Mouse (Mus musculus) CH12.LX (cell line): ENCODE data around the gene Gapdh. TPM values are rescaled to one million over a fixed set of nuclear protein-coding genes. Genes with fewer than 3 reads are reported as not detected.

Experiments
- DNase-seq: peaks from one replicate; pipeline ENCODE4 v3.0.0-alpha.2; 2013; ENCODE audit errors: extremely low read depth
- H3K27ac ChIP-seq: 2 replicates; pipeline ENCODE4 v1.5.1; 2012; ENCODE audit warnings: low read depth, mild to moderate bottlenecking, control low read depth, moderate library complexity; ENCODE audit not compliant: insufficient read depth
- H3K27me3 ChIP-seq: replicated peaks from 2 replicates; pipeline ENCODE3; 2012; ENCODE audit warnings: inconsistent platforms
- H3K36me3 ChIP-seq, 2 experiments: replicated peaks in 1 of 2; 2 replicates each; pipeline versions ENCODE3 to v1.6.1; 2012; ENCODE audit warnings: inconsistent platforms in 1 of 2, low read length in 1 of 2, mild to moderate bottlenecking in 1 of 2, mixed read lengths in 1 of 2, moderate library complexity in 1 of 2; ENCODE audit not compliant: control insufficient read depth in 1 of 2, insufficient read depth in 1 of 2
- H3K4me1 ChIP-seq, 2 experiments: 2 replicates each; pipeline ENCODE4 v1.6.1; 2012; ENCODE audit warnings: inconsistent platforms in 1 of 2, moderate library complexity in 1 of 2; ENCODE audit not compliant: insufficient read depth in 2 of 2, control insufficient read depth in 1 of 2
- H3K4me2 ChIP-seq: 2 replicates; pipeline ENCODE4 v1.6.1; 2012; ENCODE audit warnings: low read depth, mild to moderate bottlenecking, control low read depth; ENCODE audit not compliant: poor library complexity, insufficient read depth, severe bottlenecking
- H3K4me3 ChIP-seq, 3 experiments: fragments of 150-350 bp in 1 of 3; sonication (generic) in 1 of 3; replicated peaks in 1 of 3; 2 replicates each; pipeline versions ENCODE3 to v1.5.1; 2011 to 2012; ENCODE audit warnings: low read depth in 2 of 3, low read length in 2 of 3, mild to moderate bottlenecking in 2 of 3, moderate library complexity in 2 of 3, control low read depth in 1 of 3, improper control_type of control experiment in 1 of 3, inconsistent platforms in 1 of 3, mixed read lengths in 1 of 3; ENCODE audit not compliant: poor library complexity in 1 of 3
- H3K79me2 ChIP-seq: replicated peaks from 2 replicates; pipeline ENCODE4 v1.6.1; 2012; ENCODE audit warnings: mild to moderate bottlenecking, moderate library complexity; ENCODE audit not compliant: control insufficient read depth, poor library complexity, insufficient read depth, severe bottlenecking; ENCODE audit errors: extremely low read depth
- H3K9ac ChIP-seq: 2 replicates; pipeline ENCODE4 v1.6.1; 2012; ENCODE audit warnings: low read depth, mild to moderate bottlenecking, control low read depth, moderate library complexity; ENCODE audit not compliant: insufficient read depth
- H3K9me3 ChIP-seq: replicated peaks from 2 replicates; pipeline ENCODE3; 2012; ENCODE audit warnings: low read length, inconsistent platforms, mixed read lengths
- BHLHE40 ChIP-seq: IDR thresholded peaks from 2 replicates; pipeline ENCODE4 v1.6.1; 2011; ENCODE audit warnings: mild to moderate bottlenecking, low read depth, low read length, improper control_type of control experiment
- CHD1 ChIP-seq: IDR thresholded peaks from 2 replicates; pipeline ENCODE4 v1.6.1; 2012; ENCODE audit warnings: low read depth, low read length, improper control_type of control experiment, inconsistent platforms
- CHD2 ChIP-seq: IDR thresholded peaks from 2 replicates; pipeline ENCODE4 v1.6.1; 2011; ENCODE audit warnings: low read length, improper control_type of control experiment
- CTCF ChIP-seq, 2 experiments: IDR thresholded peaks in 1 of 2; conservative IDR thresholded peaks in 1 of 2; 2 replicates each; pipeline ENCODE4 v1.5.1; 2011 to 2012; ENCODE audit warnings: low read depth in 2 of 2, low read length in 2 of 2, improper control_type of control experiment in 1 of 2, inconsistent platforms in 1 of 2, mild to moderate bottlenecking in 1 of 2, moderate library complexity in 1 of 2
- E2F4 ChIP-seq: IDR thresholded peaks from 2 replicates; pipeline ENCODE4 v1.6.1; 2011; ENCODE audit warnings: low read depth, low read length, improper control_type of control experiment; ENCODE audit not compliant: insufficient replicate concordance
- ELF1 ChIP-seq: IDR thresholded peaks from 2 replicates; pipeline ENCODE4 v1.6.1; 2014; ENCODE audit warnings: low read depth, mild to moderate bottlenecking, inconsistent platforms, low read length, improper control_type of control experiment
- EP300 ChIP-seq: IDR thresholded peaks from 2 replicates; pipeline ENCODE4 v1.6.1; 2011; ENCODE audit warnings: low read length, improper control_type of control experiment
- ETS1 ChIP-seq: conservative IDR thresholded peaks from 2 replicates; pipeline ENCODE4 v1.6.1; 2012; ENCODE audit warnings: low read depth, mild to moderate bottlenecking, inconsistent platforms, low read length, improper control_type of control experiment, moderate library complexity
- GABPA ChIP-seq: IDR thresholded peaks from 2 replicates; pipeline ENCODE4 v1.6.1; 2012; ENCODE audit warnings: low read depth, low read length, improper control_type of control experiment, inconsistent platforms; ENCODE audit not compliant: insufficient replicate concordance
- IRF4 ChIP-seq: IDR thresholded peaks from 2 replicates; pipeline ENCODE4 v1.6.1; 2014; ENCODE audit warnings: low read depth, mild to moderate bottlenecking, inconsistent platforms, low read length, improper control_type of control experiment
- JUN ChIP-seq: IDR thresholded peaks from 2 replicates; pipeline ENCODE4 v1.6.1; 2011; ENCODE audit warnings: low read depth, mild to moderate bottlenecking, low read length, improper control_type of control experiment, moderate library complexity; ENCODE audit not compliant: insufficient read depth
- JUND ChIP-seq: conservative IDR thresholded peaks from 2 replicates; pipeline ENCODE4 v1.6.1; 2011; ENCODE audit warnings: low read depth, low read length, improper control_type of control experiment
- KAT2A ChIP-seq: IDR thresholded peaks from 2 replicates; pipeline ENCODE4 v1.6.1; 2012; ENCODE audit warnings: low read length, improper control_type of control experiment, inconsistent platforms; ENCODE audit not compliant: insufficient replicate concordance
- MAFK ChIP-seq: IDR thresholded peaks from 2 replicates; pipeline ENCODE4 v1.6.1; 2011; ENCODE audit warnings: low read length, improper control_type of control experiment; ENCODE audit not compliant: insufficient replicate concordance
- MAX ChIP-seq: IDR thresholded peaks from 2 replicates; pipeline ENCODE4 v1.6.1; 2011; ENCODE audit warnings: low read length, improper control_type of control experiment
- MAZ ChIP-seq: IDR thresholded peaks from 2 replicates; pipeline ENCODE4 v1.6.1; 2012; ENCODE audit warnings: low read depth, mild to moderate bottlenecking, inconsistent platforms, low read length, improper control_type of control experiment, moderate library complexity
- MEF2A ChIP-seq: IDR thresholded peaks from 2 replicates; pipeline ENCODE4 v1.6.1; 2014; ENCODE audit warnings: low read depth, mild to moderate bottlenecking, inconsistent platforms, low read length, improper control_type of control experiment, borderline replicate concordance
- MXI1 ChIP-seq: IDR thresholded peaks from 2 replicates; pipeline ENCODE4 v1.6.1; 2011; ENCODE audit warnings: mild to moderate bottlenecking, low read depth, low read length, improper control_type of control experiment
- MYC ChIP-seq: IDR thresholded peaks from 2 replicates; pipeline ENCODE4 v1.6.1; 2011; ENCODE audit warnings: low read depth, mild to moderate bottlenecking, improper control_type of control experiment, low read length
- NELFE ChIP-seq: IDR thresholded peaks from 2 replicates; pipeline ENCODE4 v1.6.1; 2011; ENCODE audit warnings: low read depth, low read length, improper control_type of control experiment
- NRF1 ChIP-seq: IDR thresholded peaks from 2 replicates; pipeline ENCODE4 v1.6.1; 2014; ENCODE audit warnings: low read depth, mild to moderate bottlenecking, inconsistent platforms, low read length, improper control_type of control experiment, moderate library complexity
- PAX5 ChIP-seq: IDR thresholded peaks from 2 replicates; pipeline ENCODE4 v1.6.1; 2012; ENCODE audit warnings: low read length, inconsistent platforms, mixed read lengths
- POLR2A ChIP-seq: IDR thresholded peaks from 2 replicates; pipeline ENCODE4 v1.6.1; 2011; ENCODE audit warnings: low read depth, mild to moderate bottlenecking, improper control_type of control experiment, low read length
- POLR2AphosphoS2 ChIP-seq: IDR thresholded peaks from 2 replicates; pipeline ENCODE4 v1.6.1; 2011; ENCODE audit warnings: low read depth, low read length, improper control_type of control experiment
- RAD21 ChIP-seq: IDR thresholded peaks from 2 replicates; pipeline ENCODE4 v1.6.1; 2011; ENCODE audit warnings: low read depth, mild to moderate bottlenecking, low read length, improper control_type of control experiment, moderate library complexity
- RCOR1 ChIP-seq: conservative IDR thresholded peaks from 2 replicates; pipeline ENCODE4 v1.6.1; 2012; ENCODE audit warnings: low read depth, mild to moderate bottlenecking, inconsistent platforms, low read length, improper control_type of control experiment
- SIN3A ChIP-seq: IDR thresholded peaks from 2 replicates; pipeline ENCODE4 v1.6.1; 2012; ENCODE audit warnings: low read length, improper control_type of control experiment, inconsistent platforms
- SMC3 ChIP-seq: IDR thresholded peaks from 2 replicates; pipeline ENCODE4 v1.6.1; 2011; ENCODE audit warnings: low read depth, low read length, improper control_type of control experiment
- TBP ChIP-seq: conservative IDR thresholded peaks from 2 replicates; pipeline ENCODE4 v1.6.1; 2011; ENCODE audit warnings: low read depth, low read length, improper control_type of control experiment
- TCF12 ChIP-seq: IDR thresholded peaks from 2 replicates; pipeline ENCODE4 v1.6.1; 2014; ENCODE audit warnings: low read depth, mild to moderate bottlenecking, inconsistent platforms, low read length, improper control_type of control experiment
- USF1 ChIP-seq: IDR thresholded peaks from 2 replicates; pipeline ENCODE4 v1.6.1; 2014; ENCODE audit warnings: low read depth, mild to moderate bottlenecking, inconsistent platforms, low read length, improper control_type of control experiment
- USF2 ChIP-seq: conservative IDR thresholded peaks from 2 replicates; pipeline ENCODE4 v1.6.1; 2011; ENCODE audit warnings: low read depth, low read length, improper control_type of control experiment
- ZC3H11A ChIP-seq: IDR thresholded peaks from 2 replicates; pipeline ENCODE4 v1.6.1; 2012; ENCODE audit warnings: low read depth, mild to moderate bottlenecking, inconsistent platforms, low read length, improper control_type of control experiment
- ZKSCAN1 ChIP-seq: IDR thresholded peaks from 2 replicates; pipeline ENCODE4 v1.6.1; 2012; ENCODE audit warnings: low read depth, inconsistent platforms, low read length, improper control_type of control experiment, borderline replicate concordance
- ZNF384 ChIP-seq: IDR thresholded peaks from 2 replicates; pipeline ENCODE4 v1.6.1; 2012; ENCODE audit warnings: low read depth, low read length, improper control_type of control experiment, inconsistent platforms
- dilution Hi-C: fragments of 300-500 bp; cut with MboI; formaldehyde crosslinking; loops from 2 replicates; pipeline ENCODE4 v1.14.3; 2020; ENCODE audit warnings: low sequenced_read_pairs; ENCODE audit not compliant: extremely low pct_unique_long_range_greater_than_20kb, extremely low pct_ligation_motif_present
- in situ Hi-C: fragments of 300-500 bp; cut with MboI; formaldehyde crosslinking; loops from 3 replicates; pipeline ENCODE4 v1.14.3; 2019; ENCODE audit warnings: low sequenced_read_pairs, low pct_ligation_motif_present, low pct_unique_long_range_greater_than_20kb, mixed read lengths
- polyA plus RNA-seq: library from polyadenylated mRNA; unstranded; fragments of >175 nt; gene quantifications from 2 replicates; pipeline ENCODE4 v1.2.1, GENCODE M21; 2012; ENCODE audit warnings: low read depth; ENCODE audit not compliant: insufficient read length
- total RNA-seq, 2 experiments: library from RNA; depleted of rRNA; stranded (reverse); fragments of 300-350 nt in 1 of 2; fragments of >200 nt in 1 of 2; gene quantifications; 2 replicates each; pipeline ENCODE4 v1.2.3; 2012 to 2014

Gapdh gene
- total and polyA plus RNA-seq, 3 experiments: 2,268 to 2,925 (median 2,654) TPM

- in situ Hi-C loops: no loop called here
- peaks cover 0 to 21% of the 10 kb centered on the region in 2 experiments; a peak in 2 of 4 replicates for H3K4me1 ChIP-seq
- H3K9ac ChIP-seq: peak within 1 kb of the TSS; percentile 93
- peaks cover 39% of the 10 kb centered on the region for H3K79me2 ChIP-seq
- H3K27me3 ChIP-seq: no peaks in the 10 kb centered on the region
- H3K27ac ChIP-seq: peak within 1 kb of the TSS; percentile 97
- no peaks in the 10 kb centered on the region for H3K9me3 ChIP-seq
- peak within 1 kb of the TSS; percentile 87 to 100 (median 95) for H3K4me3 ChIP-seq
- peaks cover 31 to 52% of the 10 kb centered on the region in 2 experiments for H3K36me3 ChIP-seq
- peak; percentile 90; the same call in 1 of the 2 replicates for TF ChIP-seq E2F4
- peak; percentile 76 for TF ChIP-seq NRF1
- peak; percentile 85; the same call in 1 of the 2 replicates for TF ChIP-seq CHD1
- TF ChIP-seq MYC: peak; percentile 85
- peak; percentile 89 for TF ChIP-seq POLR2AphosphoS2
- peak; percentile 92 for TF ChIP-seq POLR2A
- TF ChIP-seq MEF2A: no peak
- TF ChIP-seq CTCF (conservative IDR thresholded peaks at IDR 0.05 in 1 of 2, IDR thresholded peaks at IDR 0.05 in 1 of 2; ENCODE audit: low read depth in 2 of 2, low read length in 2 of 2): no peak
- no peak for TF ChIP-seq JUND
- no peak for TF ChIP-seq RCOR1
- no peak for TF ChIP-seq USF2
- TF ChIP-seq KAT2A: 0 out of 2 replicates have a peak, but pooled peaks have one; percentile 66
- TF ChIP-seq GABPA: no peak
- no peak for TF ChIP-seq ZC3H11A
- no peak for TF ChIP-seq JUN
- TF ChIP-seq BHLHE40: no peak
- TF ChIP-seq MAFK: no peak
- no peak; the same call in 1 of the 2 replicates for TF ChIP-seq TBP
- no peak for TF ChIP-seq PAX5
- no peak for TF ChIP-seq RAD21
- TF ChIP-seq IRF4: peak; percentile 50
- no peak; the same call in 1 of the 2 replicates for TF ChIP-seq ELF1
- TF ChIP-seq SMC3: no peak
- TF ChIP-seq ZNF384: no peak
- peak; percentile 54 for TF ChIP-seq MAX
- no peak for TF ChIP-seq ETS1
- no peak for TF ChIP-seq TCF12
- peak; percentile 86 for TF ChIP-seq CHD2
- TF ChIP-seq SIN3A: peak; percentile 85
- peak; percentile 66 for TF ChIP-seq NELFE
- no peak for TF ChIP-seq MAZ
- no peak for TF ChIP-seq ZKSCAN1
- no peak for TF ChIP-seq EP300
- no peak for TF ChIP-seq USF1
- TF ChIP-seq MXI1: peak; percentile 83
- dilution Hi-C loops: no loop called here
- DNase-seq: peak; percentile 97
- peak within 1 kb of the TSS; percentile 96 for H3K4me2 ChIP-seq
Observed at GRCm38 (mm10) chr6:125191332-125192015, 25.2 kb upstream of the Gapdh start, which contains the start of the genes Ncapd2 and Mrpl51. TSS of gene Ncapd2 (minus strand) at chr6:125191701. TSS of gene Mrpl51 (plus strand) at chr6:125191801.
